Mouse (Mus musculus): ENCODE results near the gene Slc35c1. TPM values are rescaled to one million over a fixed set of nuclear protein-coding genes. Genes with fewer than 3 reads are reported as not detected.
A peak's percentile ranks its signal among the peaks of the same experiment; 100 is the strongest.
"Not testable (repeated sequence)": the region's sequence is repeated elsewhere in the genome, so short reads cannot be mapped to it uniquely, and the experiment has no call there.

Slc35c1 gene
- polyA plus RNA-seq, 1 experiment from 2014 or later, result 7.2 TPM

DNA sequence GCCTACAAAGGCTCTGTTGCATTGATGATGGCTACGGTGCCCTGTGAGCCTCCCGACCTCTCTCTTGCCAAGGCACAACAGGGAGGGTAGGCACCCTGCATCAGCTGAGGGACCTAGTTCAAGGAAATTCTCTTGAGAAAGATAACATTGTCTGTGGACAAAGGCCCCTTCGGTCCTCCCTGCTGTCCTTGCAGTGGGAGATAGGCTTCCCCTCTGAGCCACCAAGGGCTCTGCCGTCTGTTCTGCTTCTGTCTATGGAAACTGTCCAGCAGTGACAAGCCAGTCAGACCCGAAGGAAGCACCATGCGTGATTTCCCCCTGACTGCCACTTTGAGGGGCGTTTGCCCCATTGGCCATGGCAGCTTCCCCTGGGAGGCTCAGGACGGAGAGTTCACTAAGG, 27.5 kb upstream of the Slc35c1 start:
- ATAC-seq (ENCODE audit: insufficient number of reproducible peaks, insufficient read depth, low FRiP score, low TSS enrichment, low read depth), result no peak
- no peaks in the 10 kb centered on the region for H3K9me3 ChIP-seq
- no peak overlapping the region for H3K9ac ChIP-seq (replicated peaks)
- no peak overlapping the region for H3K4me2 ChIP-seq
- no peak overlapping the region for H3K4me3 ChIP-seq (replicated peaks)
- peaks cover 49% of the 10 kb centered on the region for H3K27me3 ChIP-seq
- no peaks in the 10 kb centered on the region for H3K36me3 ChIP-seq
- H3K27ac ChIP-seq, result no peak overlapping the region
- WGBS, result 87% methylated on average over 8 of the region's 8 CpGs
- peaks cover 15% of the 10 kb centered on the region for H3K4me1 ChIP-seq (replicated peaks)

DNA sequence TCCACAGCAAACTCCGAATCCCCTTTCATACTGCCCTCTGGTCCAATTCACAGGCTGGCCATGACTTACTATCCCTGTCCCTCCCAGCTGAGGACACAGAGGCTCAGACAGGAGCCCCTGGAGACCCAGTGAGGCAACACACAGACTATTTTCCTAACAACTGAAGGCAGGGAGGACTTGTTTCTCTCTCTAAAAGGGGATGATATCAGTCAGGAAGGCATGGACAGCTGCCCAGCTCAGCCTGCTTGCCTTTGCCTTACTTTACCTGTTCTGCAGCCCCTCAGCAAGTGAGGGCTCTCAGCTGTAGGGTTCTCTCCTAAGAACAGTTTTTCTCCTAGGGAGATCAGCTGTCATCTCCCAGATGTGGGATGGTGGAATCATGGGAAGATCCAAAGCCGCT, 26.6 kb upstream of the Slc35c1 start:
- Histone ChIP-seq H3K4me3 (replicated peaks) (no peak overlapping the region), H3K27me3 (peaks cover 54% of the 10 kb centered on the region), H3K4me2 (no peak overlapping the region), H3K9me3 (no peaks in the 10 kb centered on the region), H3K9ac (replicated peaks) (no peak overlapping the region), H3K36me3 (no peaks in the 10 kb centered on the region), H3K4me1 (replicated peaks) (peaks cover 15% of the 10 kb centered on the region), H3K27ac (no peak overlapping the region)
- no peak for ATAC-seq (ENCODE audit: insufficient number of reproducible peaks, insufficient read depth, low FRiP score, low TSS enrichment, low read depth)
- WGBS, result 49% methylated on average over 2 of the region's 2 CpGs

DNA sequence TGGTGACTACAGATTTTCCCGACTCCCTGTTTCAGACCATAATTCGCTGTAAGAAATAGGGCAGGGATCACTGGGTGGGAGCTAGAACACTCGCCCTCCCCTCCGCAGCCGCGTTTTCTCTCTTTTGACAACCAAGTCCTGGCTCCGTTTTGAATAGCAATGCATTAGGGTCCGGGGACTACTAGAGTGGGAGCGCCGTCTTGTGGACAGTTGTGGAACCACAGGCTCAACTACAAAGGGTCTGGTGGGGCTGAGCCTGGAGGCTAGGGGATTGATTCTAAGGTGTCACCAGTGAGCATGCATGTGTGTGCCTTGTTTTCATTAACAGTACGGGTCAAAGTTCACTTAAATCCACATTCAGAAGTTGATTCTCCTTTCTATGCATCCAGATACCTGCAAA, 26.1 kb upstream of the Slc35c1 start:
- no peak overlapping the region for H3K4me3 ChIP-seq (replicated peaks)

DNA sequence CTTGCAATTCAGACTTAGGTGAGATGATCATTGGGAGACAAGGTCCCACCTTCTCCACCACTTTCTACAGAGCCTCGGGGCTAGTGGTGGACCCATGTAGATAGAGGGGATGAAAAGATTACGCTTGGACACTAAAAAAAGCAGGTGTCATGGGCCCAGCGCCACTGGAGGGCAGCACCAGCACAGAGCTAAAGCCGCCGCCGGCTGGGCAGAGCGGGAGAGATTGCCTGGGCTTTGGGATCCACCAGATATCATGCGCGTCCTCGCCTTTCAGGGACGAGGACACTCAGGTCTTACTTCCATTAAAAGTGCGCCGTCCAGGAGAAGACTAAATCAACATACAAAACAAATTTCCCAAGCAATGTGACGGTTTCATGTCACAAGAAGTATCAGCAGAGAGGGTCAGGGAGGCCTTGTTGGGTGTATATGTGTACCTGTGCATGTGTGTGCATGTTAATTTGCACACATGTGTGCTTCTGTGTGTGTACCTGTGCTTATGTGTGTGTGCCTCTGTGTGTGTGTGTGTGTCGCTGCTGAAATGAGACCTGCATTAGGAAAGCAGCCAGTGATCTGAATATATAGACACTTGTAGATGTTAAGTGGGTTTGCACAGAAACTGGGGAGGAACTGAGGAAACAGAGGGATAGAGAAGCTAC, 25.4 kb upstream of the Slc35c1 start:
- Histone ChIP-seq H3K4me2 (peak overlapping the region; percentile 45), H3K4me1 (replicated peaks) (peaks cover 15% of the 10 kb centered on the region), H3K9me3 (no peaks in the 10 kb centered on the region), H3K27ac (no peak overlapping the region), H3K4me3 (replicated peaks) (no peak overlapping the region), H3K9ac (replicated peaks) (no peak overlapping the region), H3K27me3 (peaks cover 54% of the 10 kb centered on the region), H3K36me3 (no peaks in the 10 kb centered on the region)
- WGBS, result 6% methylated on average over 15 of the region's 15 CpGs
- no peak for ATAC-seq (ENCODE audit: insufficient number of reproducible peaks, insufficient read depth, low FRiP score, low TSS enrichment, low read depth)

More for the DNA sequence above, 26.1 kb upstream of the Slc35c1 start:
- Histone ChIP-seq H3K4me1 (replicated peaks) (peaks cover 15% of the 10 kb centered on the region), H3K27ac (no peak overlapping the region), H3K9ac (replicated peaks) (no peak overlapping the region), H3K4me2 (peak overlapping the region; percentile 45), H3K36me3 (no peaks in the 10 kb centered on the region), H3K27me3 (peaks cover 54% of the 10 kb centered on the region), H3K9me3 (no peaks in the 10 kb centered on the region)
- no peak for ATAC-seq (ENCODE audit: insufficient number of reproducible peaks, insufficient read depth, low FRiP score, low TSS enrichment, low read depth)
- WGBS, result 1% methylated on average over 11 of the region's 11 CpGs

DNA sequence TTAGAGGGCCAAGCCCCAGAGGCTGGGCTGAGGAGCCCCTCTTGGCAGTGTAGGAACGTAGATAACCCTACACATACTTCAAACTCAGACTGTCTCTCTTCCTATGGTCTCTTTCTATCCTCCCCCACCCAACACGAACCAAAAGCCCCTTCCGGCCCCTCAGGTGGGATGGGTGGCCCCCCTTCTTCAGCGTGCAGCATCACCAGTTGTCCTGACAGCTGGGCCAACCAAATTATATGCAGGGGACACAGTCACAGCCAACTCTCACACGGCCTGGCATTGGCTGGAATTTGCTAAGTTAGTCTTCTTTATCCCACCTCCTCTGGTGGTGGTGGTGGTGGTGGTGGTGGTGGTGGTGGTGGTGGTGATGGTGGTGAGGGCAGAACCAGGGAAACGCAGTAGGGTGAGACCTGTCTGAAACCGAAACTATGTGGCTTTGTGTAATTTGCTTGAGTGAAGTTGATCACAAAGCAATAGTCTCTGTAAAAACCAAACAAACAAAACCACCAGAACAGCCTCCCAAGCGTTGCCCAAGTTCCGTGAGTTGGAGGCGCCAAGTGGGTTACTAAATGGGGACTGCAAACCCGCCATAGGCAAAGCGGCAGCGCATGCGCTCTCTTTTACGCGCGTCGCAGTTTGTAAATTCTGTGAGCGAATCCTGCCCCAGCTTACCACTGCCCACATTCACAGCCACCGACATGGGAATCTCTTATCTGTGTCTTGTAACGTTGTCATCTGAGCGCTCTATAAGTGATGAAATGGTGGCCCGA, 24.1 kb upstream of the Slc35c1 start:
- H3K9me3 ChIP-seq, result no peaks in the 10 kb centered on the region
- 32% methylated on average over 23 of the region's 23 CpGs for WGBS
- H3K36me3 ChIP-seq, result no peaks in the 10 kb centered on the region
- H3K27me3 ChIP-seq, result peaks cover 54% of the 10 kb centered on the region
- H3K9ac ChIP-seq (replicated peaks), result no peak overlapping the region
- peak overlapping the region; percentile 45 for H3K4me2 ChIP-seq
- H3K4me3 ChIP-seq (replicated peaks), result peak overlapping the region; percentile 24
- peaks cover 15% of the 10 kb centered on the region for H3K4me1 ChIP-seq (replicated peaks)
- no peak for ATAC-seq (ENCODE audit: insufficient number of reproducible peaks, insufficient read depth, low FRiP score, low TSS enrichment, low read depth)
- no peak overlapping the region for H3K27ac ChIP-seq

DNA sequence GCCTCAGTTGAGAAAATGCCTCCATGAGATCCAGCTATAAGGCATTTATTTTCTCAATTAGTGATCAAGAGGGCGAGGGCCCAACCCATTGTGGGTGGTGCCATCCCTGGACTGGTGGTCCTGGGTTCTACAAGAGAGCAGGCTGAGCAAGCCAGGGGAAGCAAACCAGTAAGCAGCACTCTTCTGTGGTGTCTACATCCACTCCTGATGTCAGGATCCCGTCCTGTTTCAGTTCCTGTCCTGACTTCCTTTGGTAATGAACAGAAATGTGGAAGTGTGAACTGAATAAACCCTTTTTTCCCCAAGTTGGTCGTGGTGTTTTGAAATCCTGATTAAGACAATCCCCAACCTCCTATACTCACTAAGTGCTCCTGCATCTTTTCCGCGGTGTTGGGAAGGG, 23.2 kb upstream of the Slc35c1 start:
- H3K4me1 ChIP-seq (replicated peaks), result peaks cover 15% of the 10 kb centered on the region
- no peak overlapping the region for H3K4me3 ChIP-seq (replicated peaks)
- no peaks in the 10 kb centered on the region for H3K9me3 ChIP-seq
- ATAC-seq (ENCODE audit: insufficient number of reproducible peaks, insufficient read depth, low FRiP score, low TSS enrichment, low read depth), result no peak
- no peak overlapping the region for H3K4me2 ChIP-seq
- no peaks in the 10 kb centered on the region for H3K36me3 ChIP-seq
- H3K27me3 ChIP-seq, result peaks cover 53% of the 10 kb centered on the region
- H3K9ac ChIP-seq (replicated peaks), result no peak overlapping the region
- WGBS, result 37% methylated on average over 5 of the region's 5 CpGs
- no peak overlapping the region for H3K27ac ChIP-seq

DNA sequence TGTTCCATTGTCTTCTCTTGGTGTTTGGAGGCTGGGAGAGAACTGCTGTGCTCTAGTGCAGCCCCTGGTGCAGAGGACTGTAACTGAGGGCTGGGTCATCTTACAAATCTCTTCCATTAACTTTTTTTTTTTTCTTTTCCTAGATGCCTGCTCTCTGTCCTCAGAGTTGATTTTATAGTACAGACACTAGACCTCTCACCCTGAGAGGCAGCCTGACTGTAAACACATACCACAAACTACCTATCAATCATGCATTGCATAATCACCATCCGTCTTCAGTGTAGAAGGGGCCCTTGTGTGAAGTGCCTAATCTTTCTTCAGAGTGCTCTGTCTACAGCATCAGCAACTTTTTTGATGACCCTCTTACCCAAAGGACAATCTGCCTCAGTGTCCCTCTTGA, 22.2 kb upstream of the Slc35c1 start:
- Histone ChIP-seq H3K27me3 (peaks cover 46% of the 10 kb centered on the region), H3K4me3 (replicated peaks) (no peak overlapping the region), H3K27ac (no peak overlapping the region), H3K9me3 (no peaks in the 10 kb centered on the region), H3K9ac (replicated peaks) (no peak overlapping the region), H3K4me1 (replicated peaks) (peaks cover 20% of the 10 kb centered on the region), H3K4me2 (no peak overlapping the region), H3K36me3 (no peaks in the 10 kb centered on the region)
- no peak for ATAC-seq (ENCODE audit: insufficient number of reproducible peaks, insufficient read depth, low FRiP score, low TSS enrichment, low read depth)
- WGBS, result 42% methylated on average over 1 of the region's 1 CpGs

DNA sequence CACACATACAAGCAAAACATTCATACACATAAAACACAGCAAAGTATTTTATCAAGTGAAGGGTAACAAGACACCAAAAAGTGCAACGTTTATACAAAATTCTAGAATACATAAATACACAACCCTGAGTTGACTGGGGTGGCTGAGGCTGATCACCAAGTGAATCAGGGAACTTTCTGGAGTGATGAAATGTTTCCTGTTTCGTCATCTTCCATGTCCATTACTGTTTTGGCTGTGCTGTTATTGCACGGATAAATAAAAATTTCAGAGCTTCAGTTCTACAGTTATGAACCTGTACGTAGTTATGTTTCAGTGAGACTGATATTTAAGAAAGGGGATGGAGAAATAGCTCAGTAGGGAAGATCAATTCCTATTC, 18.0 kb upstream of the Slc35c1 start:
- Histone ChIP-seq H3K9ac (replicated peaks) (no peak overlapping the region), H3K4me3 (replicated peaks) (no peak overlapping the region), H3K27me3 (peaks cover 11% of the 10 kb centered on the region), H3K9me3 (no peaks in the 10 kb centered on the region), H3K36me3 (no peaks in the 10 kb centered on the region), H3K4me1 (replicated peaks) (0 out of 2 replicates have a peak, but pooled peaks cover 6% of the 10 kb centered on the region), H3K4me2 (no peak overlapping the region), H3K27ac (no peak overlapping the region)
- WGBS, result 86% methylated on average over 4 of the region's 4 CpGs
- ATAC-seq (ENCODE audit: insufficient number of reproducible peaks, insufficient read depth, low FRiP score, low TSS enrichment, low read depth), result no peak

DNA sequence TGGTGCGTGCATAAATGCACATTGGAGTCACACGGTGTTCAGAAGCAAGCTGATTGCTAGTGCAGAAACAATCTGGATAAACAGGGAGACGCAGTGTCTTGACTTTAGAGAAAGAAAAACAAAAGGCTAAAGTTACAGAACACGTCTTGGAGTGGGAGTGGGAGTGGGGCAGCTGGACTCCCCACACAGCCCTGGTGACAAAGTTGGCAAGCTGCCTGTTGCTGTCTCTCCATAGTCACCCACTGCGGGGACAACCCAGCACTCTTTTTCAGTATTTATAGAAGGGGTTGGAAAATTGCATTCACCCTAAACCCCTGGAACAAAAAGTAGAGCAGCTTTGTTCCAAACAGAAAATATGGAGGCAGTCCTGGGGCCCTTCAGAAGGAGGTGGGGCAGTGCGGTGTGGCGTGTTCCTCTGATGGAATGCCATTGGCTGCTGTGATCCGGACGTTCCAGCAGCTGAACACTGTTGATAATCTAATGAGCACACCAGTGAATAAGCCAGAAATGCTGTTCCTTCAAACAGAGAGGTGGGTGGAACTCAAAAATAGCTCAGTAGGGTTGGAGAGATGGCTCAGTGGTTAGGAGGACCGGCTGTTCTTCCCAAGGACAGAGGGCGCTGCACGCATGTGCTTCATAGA, 17.5 kb upstream of the Slc35c1 start:
- H3K9ac ChIP-seq (replicated peaks), result no peak overlapping the region
- no peak overlapping the region for H3K4me3 ChIP-seq (replicated peaks)
- H3K9me3 ChIP-seq, result no peaks in the 10 kb centered on the region
- H3K27me3 ChIP-seq, result peaks cover 6% of the 10 kb centered on the region
- 0 out of 2 replicates have a peak, but pooled peaks cover 6% of the 10 kb centered on the region for H3K4me1 ChIP-seq (replicated peaks)
- no peak overlapping the region for H3K4me2 ChIP-seq
- 79% methylated on average over 12 of the region's 12 CpGs for WGBS
- H3K36me3 ChIP-seq, result no peaks in the 10 kb centered on the region
- H3K27ac ChIP-seq, result 0 out of 2 replicates have a peak overlapping the region, but pooled peaks have one; percentile 24
- peak; percentile 59; the same call in 1 of the 2 replicates for ATAC-seq (ENCODE audit: insufficient number of reproducible peaks, insufficient read depth, low FRiP score, low TSS enrichment, low read depth)

DNA sequence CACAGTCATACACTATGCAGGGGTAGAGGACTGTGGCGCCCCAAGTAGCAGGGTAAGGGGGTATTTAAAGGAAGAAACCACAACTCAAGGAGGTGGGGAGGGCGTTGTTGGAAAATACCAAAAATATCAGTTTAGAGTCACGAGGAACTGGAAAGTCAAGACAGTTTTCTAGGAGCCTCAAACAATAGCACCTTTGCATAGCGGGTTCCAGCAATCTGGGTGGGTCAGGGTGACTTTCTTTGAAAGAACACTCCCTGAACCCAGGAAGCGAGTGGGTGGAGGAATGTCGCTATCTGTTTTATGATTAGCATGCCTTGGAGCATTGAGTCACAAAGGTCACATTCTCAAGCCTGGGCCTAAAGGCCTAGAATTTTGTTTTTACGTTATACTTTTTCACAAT, 16.2 kb upstream of the Slc35c1 start:
- not testable (repeated sequence) for H3K4me3 ChIP-seq (replicated peaks); H3K4me2 ChIP-seq; H3K4me1 ChIP-seq (replicated peaks); H3K9me3 ChIP-seq; H3K36me3 ChIP-seq; H3K27me3 ChIP-seq; H3K9ac ChIP-seq (replicated peaks); ATAC-seq (ENCODE audit: insufficient number of reproducible peaks, insufficient read depth, low FRiP score, low TSS enrichment, low read depth); H3K27ac ChIP-seq
- WGBS, result 83% methylated on average over 7 of the region's 7 CpGs

DNA sequence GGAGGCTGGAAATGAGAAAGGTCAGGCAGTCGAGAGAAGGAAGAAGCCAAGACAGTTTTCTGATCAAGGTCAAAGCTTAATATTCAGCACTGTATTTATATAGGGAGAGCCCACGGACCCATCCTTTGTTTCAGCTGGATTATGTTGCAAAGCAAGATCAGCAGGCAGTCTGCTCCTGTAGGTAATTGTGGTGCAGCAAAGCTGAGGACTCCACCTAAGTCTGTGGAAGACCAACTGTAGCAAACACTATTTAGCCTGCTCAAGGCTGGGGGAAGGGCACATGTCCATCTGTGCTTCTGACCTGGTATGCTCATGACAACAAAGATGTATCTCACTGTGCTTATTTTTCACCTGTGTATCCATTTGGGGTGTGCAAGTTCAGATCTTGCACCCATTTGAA, 15.4 kb upstream of the Slc35c1 start:
- no peak overlapping the region for H3K9ac ChIP-seq (replicated peaks)
- H3K4me3 ChIP-seq (replicated peaks), result no peak overlapping the region
- no peaks in the 10 kb centered on the region for H3K9me3 ChIP-seq
- no peaks in the 10 kb centered on the region for H3K27me3 ChIP-seq
- no peak for ATAC-seq (ENCODE audit: insufficient number of reproducible peaks, insufficient read depth, low FRiP score, low TSS enrichment, low read depth)
- no peak overlapping the region for H3K4me2 ChIP-seq
- 0 out of 2 replicates have a peak, but pooled peaks cover 6% of the 10 kb centered on the region for H3K4me1 ChIP-seq (replicated peaks)
- H3K27ac ChIP-seq, result no peak overlapping the region
- WGBS, result 64% methylated on average over 2 of the region's 2 CpGs
- H3K36me3 ChIP-seq, result no peaks in the 10 kb centered on the region

Measured in limb, embryonic 12.5 days (tissue).